Mouse (Mus musculus): ENCODE results near the gene Slc25a11. TPM values are rescaled to one million over a fixed set of nuclear protein-coding genes. Genes with fewer than 3 reads are reported as not detected.

Gene Slc25a11
- polyA plus RNA-seq, 1 experiment = 184 TPM

- WGBS = 39% methylated on average over 6 of the region's 6 CpGs
- H3K27ac ChIP-seq (ENCODE audit: insufficient read depth, low read length) = no peak overlapping the region
- DNase-seq = no peak
- peaks cover 9% of the 10 kb centered on the region for H3K4me1 ChIP-seq (ENCODE audit: control insufficient read depth, insufficient read depth, low read length)
- no peaks in the 10 kb centered on the region for H3K27me3 ChIP-seq (ENCODE audit: control insufficient read depth, insufficient read depth, low read length)
- TF ChIP-seq POLR2A (IDR thresholded peaks at IDR 0.05; ENCODE audit: borderline replicate concordance, insufficient read depth, low read length) = no peak
- TF ChIP-seq CTCF (IDR thresholded peaks at IDR 0.05; ENCODE audit: borderline replicate concordance, insufficient read depth, low read depth, low read length) = no peak
- no peak overlapping the region for H3K4me3 ChIP-seq (replicated peaks; ENCODE audit: insufficient read depth, low read depth, low read length)
Measured at GRCm38 (mm10) chr11:70657573-70657972, 10.3 kb upstream of the Slc25a11 start.

GRCm38 (mm10) chr11:70656964-70657363, 9.7 kb upstream of the Slc25a11 start, which contains the start of gene Eno3:
Eno3 (plus strand) TSS chr11:70657202.
- 48% methylated on average over 3 of the region's 3 CpGs for WGBS
- Histone ChIP-seq H3K27ac (ENCODE audit: insufficient read depth, low read length) (no peak within 1 kb of the TSS), H3K4me1 (ENCODE audit: control insufficient read depth, insufficient read depth, low read length) (peaks cover 9% of the 10 kb centered on the region)

GRCm38 (mm10) chr11:70656456-70656927, 9.2 kb upstream of the Slc25a11 start:
- H3K4me3 ChIP-seq (replicated peaks; ENCODE audit: insufficient read depth, low read depth, low read length) = peak overlapping the region; percentile 99
- H3K4me1 ChIP-seq (ENCODE audit: control insufficient read depth, insufficient read depth, low read length) = peaks cover 9% of the 10 kb centered on the region
- no peak overlapping the region for H3K27ac ChIP-seq (ENCODE audit: insufficient read depth, low read length)
- DNase-seq = peak in 1 of 2 experiments; percentile 42
- TF ChIP-seq POLR2A (IDR thresholded peaks at IDR 0.05; ENCODE audit: borderline replicate concordance, insufficient read depth, low read length) (no peak), CTCF (IDR thresholded peaks at IDR 0.05; ENCODE audit: borderline replicate concordance, insufficient read depth, low read depth, low read length) (no peak)
- no peaks in the 10 kb centered on the region for H3K27me3 ChIP-seq (ENCODE audit: control insufficient read depth, insufficient read depth, low read length)
- WGBS = 19% methylated on average over 16 of the region's 16 CpGs

More at GRCm38 (mm10) chr11:70656964-70657363, 9.7 kb upstream of the Slc25a11 start, which contains the start of gene Eno3:
- no peak for TF ChIP-seq CTCF (IDR thresholded peaks at IDR 0.05; ENCODE audit: borderline replicate concordance, insufficient read depth, low read depth, low read length)
- Histone ChIP-seq H3K27me3 (ENCODE audit: control insufficient read depth, insufficient read depth, low read length) (no peaks in the 10 kb centered on the region), H3K4me3 (replicated peaks; ENCODE audit: insufficient read depth, low read depth, low read length) (peak within 1 kb of the TSS; percentile 99)
- peak in 1 of 2 experiments; percentile 23 for DNase-seq

- H3K27me3 ChIP-seq (ENCODE audit: control insufficient read depth, insufficient read depth, low read length) = no peaks in the 10 kb centered on the region
- H3K27ac ChIP-seq (ENCODE audit: insufficient read depth, low read length) = peak overlapping the region; percentile 70; the same call in 1 of the 2 replicates
- DNase-seq = peak in 1 of 2 experiments; percentile 54
- peak overlapping the region; percentile 99 for H3K4me3 ChIP-seq (replicated peaks; ENCODE audit: insufficient read depth, low read depth, low read length)
- WGBS = 1% methylated on average over 61 of the region's 61 CpGs
- peaks cover 9% of the 10 kb centered on the region for H3K4me1 ChIP-seq (ENCODE audit: control insufficient read depth, insufficient read depth, low read length)
- TF ChIP-seq CTCF (IDR thresholded peaks at IDR 0.05; ENCODE audit: borderline replicate concordance, insufficient read depth, low read depth, low read length) (no peak), POLR2A (IDR thresholded peaks at IDR 0.05; ENCODE audit: borderline replicate concordance, insufficient read depth, low read length) (no peak)
Measured at GRCm38 (mm10) chr11:70655571-70656455, 8.5 kb upstream of the Slc25a11 start.

- under 1% methylated on average over 48 of the region's 48 CpGs for WGBS
Measured at GRCm38 (mm10) chr11:70654923-70655570, 7.8 kb upstream of the Slc25a11 start.

GRCm38 (mm10) chr11:70654198-70654922, 7.1 kb upstream of the Slc25a11 start, which contains the start of gene Pfn1:
Pfn1 (minus strand) TSS chr11:70654644.
- WGBS = under 1% methylated on average over 61 of the region's 61 CpGs
- H3K27ac ChIP-seq (ENCODE audit: insufficient read depth, low read length) = peak within 1 kb of the TSS; percentile 98
- peak; percentile 80 to 81 for DNase-seq
- TF ChIP-seq POLR2A (IDR thresholded peaks at IDR 0.05; ENCODE audit: borderline replicate concordance, insufficient read depth, low read length) (peak; percentile 58), CTCF (IDR thresholded peaks at IDR 0.05; ENCODE audit: borderline replicate concordance, insufficient read depth, low read depth, low read length) (no peak)
- peaks cover 10% of the 10 kb centered on the region for H3K4me1 ChIP-seq (ENCODE audit: control insufficient read depth, insufficient read depth, low read length)
- peak within 1 kb of the TSS; percentile 99 for H3K4me3 ChIP-seq (replicated peaks; ENCODE audit: insufficient read depth, low read depth, low read length)
- H3K27me3 ChIP-seq (ENCODE audit: control insufficient read depth, insufficient read depth, low read length) = no peaks in the 10 kb centered on the region

More at GRCm38 (mm10) chr11:70654923-70655570, 7.8 kb upstream of the Slc25a11 start:
- H3K4me1 ChIP-seq (ENCODE audit: control insufficient read depth, insufficient read depth, low read length) = peaks cover 9% of the 10 kb centered on the region
- peak; percentile 88 for DNase-seq
- H3K4me3 ChIP-seq (replicated peaks; ENCODE audit: insufficient read depth, low read depth, low read length) = peak overlapping the region; percentile 99
- H3K27ac ChIP-seq (ENCODE audit: insufficient read depth, low read length) = peak overlapping the region; percentile 70
- H3K27me3 ChIP-seq (ENCODE audit: control insufficient read depth, insufficient read depth, low read length) = no peaks in the 10 kb centered on the region
- TF ChIP-seq POLR2A (IDR thresholded peaks at IDR 0.05; ENCODE audit: borderline replicate concordance, insufficient read depth, low read length) (peak; percentile 66; the same call in 1 of the 2 replicates), CTCF (IDR thresholded peaks at IDR 0.05; ENCODE audit: borderline replicate concordance, insufficient read depth, low read depth, low read length) (no peak)
